Mouse (Mus musculus) CD4-positive, CD25-positive, alpha-beta regulatory T cell, adult 4 months (primary cell): ENCODE data around the gene Garnl3. TPM values are rescaled to one million over a fixed set of nuclear protein-coding genes. Genes with fewer than 3 reads are reported as not detected.
A peak's percentile ranks its signal among the peaks of the same experiment; 100 is the strongest.
"Not testable (repeated sequence)": the region's sequence is repeated elsewhere in the genome, so short reads cannot be mapped to it uniquely, and the experiment has no call there.

Experiments
- ATAC-seq: one replicate; pipeline ENCODE4 v1.8.0; 2017
- polyA plus RNA-seq, 2 experiments: library from polyadenylated mRNA; unstranded; fragments of 100-300 nt; shearing (Covaris generic); gene quantifications; one replicate each; pipeline ENCODE4 v1.2.1; 2017

Gene Garnl3
- polyA plus RNA-seq, 2 experiments from 2014 or later = 0.30 TPM; not detected in 1

GRCm38 (mm10) chr2:33022846-33023245, 108.6 kb downstream of the Garnl3 start:
- ATAC-seq = no peak

- no peak for ATAC-seq
Measured at GRCm38 (mm10) chr2:33018026-33018425, 113.4 kb downstream of the Garnl3 start.

GRCm38 (mm10) chr2:33017191-33017590, 114.3 kb downstream of the Garnl3 start:
- no peak for ATAC-seq

DNA sequence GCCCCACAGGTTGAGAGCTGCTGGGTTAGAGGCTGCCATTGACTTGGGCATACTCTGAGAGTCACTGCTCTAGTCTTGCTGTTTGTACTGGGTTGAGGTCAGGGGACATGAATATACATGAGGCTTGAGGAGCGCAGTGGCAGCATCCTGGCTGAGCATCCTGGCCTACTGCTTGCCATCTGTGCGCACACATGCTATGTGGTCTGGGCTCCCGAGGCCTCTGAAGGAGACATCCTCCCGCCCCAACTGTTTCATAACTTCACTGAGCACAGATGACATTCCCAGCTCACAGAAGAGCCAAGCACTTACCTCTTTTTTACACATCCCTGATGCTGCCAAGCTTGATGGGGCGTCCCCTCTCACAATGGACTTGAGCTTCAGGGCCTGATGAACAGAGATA, 116.6 kb downstream of the Garnl3 start:
- no peak for ATAC-seq

- ATAC-seq = not testable (repeated sequence)
Measured at GRCm38 (mm10) chr2:33009055-33009454, 122.4 kb downstream of the Garnl3 start.

DNA sequence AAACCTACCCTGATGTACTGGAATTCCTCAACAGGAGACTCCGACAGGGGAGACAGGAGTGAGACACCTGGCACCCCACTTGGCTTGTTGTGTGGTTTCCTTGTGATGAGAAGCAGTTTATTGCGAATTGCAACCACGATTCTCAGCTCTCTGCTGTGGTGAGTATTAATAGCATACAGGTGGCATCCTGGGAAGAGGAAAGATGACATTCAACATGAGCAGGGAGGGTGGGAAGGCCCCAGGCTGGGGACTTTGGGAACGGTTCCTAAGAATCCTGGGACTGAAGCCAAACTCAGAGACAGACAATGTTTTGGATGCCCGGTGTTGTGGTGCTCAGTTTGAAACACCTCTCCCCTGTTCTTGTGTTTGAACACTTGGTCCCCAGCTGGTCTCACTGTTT, 126.4 kb downstream of the Garnl3 start:
- ATAC-seq = no peak

- ATAC-seq = no peak
Measured at GRCm38 (mm10) chr2:33002144-33002543, 129.3 kb downstream of the Garnl3 start.

- ATAC-seq = no peak
Measured at GRCm38 (mm10) chr2:32999752-33000151, 131.7 kb downstream of the Garnl3 start.

- ATAC-seq = no peak
Measured at GRCm38 (mm10) chr2:32997792-32998191, 133.7 kb downstream of the Garnl3 start.

- ATAC-seq = no peak
Measured at GRCm38 (mm10) chr2:32997081-32997480, 134.4 kb downstream of the Garnl3 start.

DNA sequence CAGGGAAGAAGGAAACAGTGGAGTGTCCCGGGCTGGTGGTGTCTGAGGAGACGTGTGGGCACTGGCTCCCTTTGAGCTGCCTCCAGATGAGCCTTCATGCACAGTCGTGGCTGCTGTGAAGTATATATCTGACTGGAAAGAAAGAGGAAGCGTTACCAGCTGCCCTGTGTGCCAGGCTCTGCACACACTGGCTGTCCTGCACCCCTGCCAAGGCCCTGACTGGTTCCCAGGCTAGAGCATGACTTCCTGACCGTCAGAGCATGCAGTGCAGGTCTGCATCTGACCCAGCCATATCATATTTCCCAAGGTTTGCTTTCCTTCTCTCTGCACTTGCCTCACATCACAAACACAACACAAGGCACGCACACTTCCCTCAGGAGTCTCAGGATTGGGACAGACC, 139.3 kb downstream of the Garnl3 start:
- no peak for ATAC-seq

DNA sequence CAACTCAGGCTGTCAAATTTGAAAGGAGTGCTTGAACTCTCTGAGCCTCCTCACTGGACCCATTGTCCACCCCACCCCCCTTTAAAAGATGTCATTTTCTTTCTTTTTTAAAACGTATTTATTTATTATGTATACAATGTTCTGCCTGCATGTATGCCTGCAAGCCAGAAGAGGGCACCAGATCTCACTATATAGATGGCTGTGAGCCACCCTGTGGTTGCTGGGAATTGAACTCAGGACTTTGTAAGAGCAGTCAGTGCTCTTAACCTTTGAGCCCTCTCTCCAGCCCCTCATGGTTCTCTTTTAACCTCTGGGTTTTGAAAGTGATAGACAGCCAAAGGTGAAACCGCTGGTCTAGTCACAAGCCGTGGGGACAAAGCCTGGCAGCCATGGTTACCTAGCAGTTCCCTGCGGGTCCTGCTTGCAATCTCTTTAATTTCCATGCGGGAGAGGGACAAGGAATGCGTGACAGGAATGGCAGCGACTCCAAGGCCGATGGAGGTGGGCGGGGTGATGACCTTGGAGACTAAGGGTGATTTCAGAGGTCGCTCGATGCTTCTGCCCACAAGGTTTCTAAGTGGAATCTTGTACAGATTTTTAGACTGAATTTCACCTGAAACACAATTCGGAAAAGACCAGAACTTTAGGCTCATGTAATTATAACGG, 141.2 kb downstream of the Garnl3 start:
- ATAC-seq = peak; percentile 23

- ATAC-seq = no peak
Measured at GRCm38 (mm10) chr2:32989376-32989775, 142.1 kb downstream of the Garnl3 start.

- ATAC-seq = no peak
Measured at GRCm38 (mm10) chr2:32985844-32986243, 145.6 kb downstream of the Garnl3 start.

- no peak for ATAC-seq
Measured at GRCm38 (mm10) chr2:32983617-32984016, 147.8 kb downstream of the Garnl3 start.

- ATAC-seq = no peak
Measured at GRCm38 (mm10) chr2:32982700-32983099, 148.8 kb downstream of the Garnl3 start.

DNA sequence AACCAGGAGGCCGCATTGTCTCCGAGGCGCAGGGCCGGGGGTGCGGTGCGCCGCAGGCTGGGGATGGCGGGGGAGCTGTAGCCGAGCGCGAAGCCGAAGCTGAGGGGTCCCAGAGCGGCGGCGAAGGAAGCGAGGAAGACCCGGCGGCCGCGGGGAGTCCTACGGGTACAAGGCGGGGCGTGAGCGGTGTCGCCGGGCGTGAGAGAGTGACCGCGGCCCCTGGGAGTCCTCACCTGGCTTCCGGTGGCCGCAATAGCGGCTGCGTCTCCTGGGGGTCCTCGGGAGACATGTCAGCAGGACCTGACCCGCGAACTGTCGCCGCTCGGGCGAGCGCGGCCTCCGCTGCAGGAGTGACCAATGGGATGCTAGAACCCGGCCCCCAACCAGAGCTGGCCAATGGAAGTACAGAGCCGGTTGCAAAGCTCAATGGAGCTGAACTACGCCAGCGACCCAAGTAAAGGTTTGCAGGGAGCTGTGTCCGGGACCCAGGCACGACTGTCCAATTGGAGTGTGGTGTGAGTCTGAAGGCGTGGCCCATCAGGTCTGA, 149.7 kb downstream of the Garnl3 start, which contains the start of gene Slc2a8:
TSS of gene Slc2a8 (minus strand) at position 359 of the 547 bp plus-strand sequence.
- peak; percentile 98 for ATAC-seq

- ATAC-seq = no peak
Measured at GRCm38 (mm10) chr2:32981281-32981680, 150.2 kb downstream of the Garnl3 start.

DNA sequence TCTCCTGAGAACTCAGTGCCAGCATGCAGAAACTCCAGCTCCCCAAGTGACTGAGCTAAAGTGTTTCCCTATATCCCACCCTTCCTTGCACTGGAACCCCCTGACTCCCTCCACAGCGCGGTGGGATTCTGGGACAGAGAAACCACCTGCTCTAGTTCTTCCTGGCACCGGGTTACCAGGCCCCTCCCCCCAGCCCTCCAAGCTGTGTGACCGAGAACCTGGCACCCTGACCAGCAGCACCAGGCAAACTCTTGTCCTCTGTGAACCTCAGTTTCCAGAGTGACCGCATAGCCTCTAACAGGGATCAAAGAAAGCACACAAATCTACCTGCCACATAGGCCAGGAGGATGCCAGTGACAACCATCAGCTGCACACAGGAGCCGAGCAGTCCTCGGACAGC, 151.8 kb downstream of the Garnl3 start:
- no peak for ATAC-seq

DNA sequence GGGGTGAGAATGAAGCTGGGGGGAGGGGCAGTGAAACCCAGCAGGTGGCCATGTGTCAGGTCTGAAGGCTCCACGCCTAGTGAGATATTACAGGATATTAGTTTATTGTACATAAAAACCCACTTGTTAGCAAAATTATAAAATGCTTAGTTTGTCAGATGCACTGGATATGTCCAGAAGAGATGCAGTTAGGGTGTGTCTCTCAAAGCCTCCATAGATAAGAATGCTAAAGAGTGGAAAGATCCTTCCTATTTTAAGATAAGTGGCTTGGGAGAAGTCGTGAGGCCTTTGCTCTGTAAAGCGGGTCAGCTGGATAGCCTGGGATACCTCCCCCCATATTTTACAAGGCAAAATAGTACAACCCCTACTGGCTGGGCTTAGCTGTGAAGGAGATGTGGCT, 152.8 kb downstream of the Garnl3 start:
- ATAC-seq = no peak

GRCm38 (mm10) chr2:32977114-32977513, 154.3 kb downstream of the Garnl3 start:
- no peak for ATAC-seq

DNA sequence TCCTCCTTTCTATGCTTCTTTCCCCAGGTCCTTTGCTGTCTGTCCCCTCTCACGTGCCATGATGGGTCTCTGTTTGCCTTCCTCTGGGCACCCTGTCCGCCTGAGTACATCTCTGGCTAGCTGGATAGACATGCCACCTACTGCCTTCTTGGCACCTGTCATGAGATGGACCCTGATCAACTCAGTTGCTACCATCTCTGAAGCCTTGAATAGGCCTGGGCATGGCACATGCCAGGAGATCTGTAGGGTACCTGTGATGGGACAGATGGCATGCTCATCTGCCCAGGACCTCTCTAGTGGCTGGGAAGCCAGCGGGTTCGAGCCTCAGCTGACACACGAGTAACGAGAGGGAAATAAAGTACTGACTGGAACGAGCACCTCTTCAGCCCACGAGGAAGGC, 157.2 kb downstream of the Garnl3 start:
- no peak for ATAC-seq

GRCm38 (mm10) chr2:32971235-32971634, 160.2 kb downstream of the Garnl3 start:
- ATAC-seq = no peak

DNA sequence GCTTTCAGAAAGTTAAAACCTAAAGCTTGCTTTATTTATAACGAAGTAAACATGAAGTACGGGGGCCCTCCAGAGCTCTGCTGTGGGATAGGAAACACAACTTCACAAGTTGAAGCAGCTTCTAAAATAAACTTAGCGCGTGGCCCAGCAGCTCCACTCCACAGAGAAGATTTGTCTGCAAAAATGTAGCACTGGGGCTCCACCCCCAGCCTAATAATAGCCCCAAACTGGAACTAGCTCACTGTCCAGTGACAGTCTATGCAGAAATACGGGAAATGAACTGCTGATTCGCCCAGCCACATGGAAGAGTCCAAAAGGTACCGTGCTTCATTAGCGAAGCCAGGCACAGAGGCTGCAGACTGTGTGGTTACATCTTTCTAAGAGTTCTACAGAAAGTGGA, 162.1 kb downstream of the Garnl3 start:
- ATAC-seq = no peak
